Mouse (Mus musculus) MEL (cell line): ENCODE data around the gene Tmc2. TPM values are rescaled to one million over a fixed set of nuclear protein-coding genes. Genes with fewer than 3 reads are reported as not detected.

Source experiments
- DNase-seq: peaks from one replicate; pipeline ENCODE4 v3.0.0; 2011; ENCODE audit warnings: low read depth, low spot score
- H3K27ac ChIP-seq: 2 replicates; pipeline ENCODE4 v1.5.1; 2012; ENCODE audit warnings: low read depth, mild to moderate bottlenecking, control low read depth, low read length, moderate library complexity; ENCODE audit not compliant: control insufficient read depth
- H3K27me3 ChIP-seq, 2 experiments: fragments of 150-350 bp in 1 of 2; sonication (generic) in 1 of 2; 2 replicates each; pipeline ENCODE4 v1.6.1; 2012; ENCODE audit warnings: low read length in 2 of 2, mild to moderate bottlenecking in 2 of 2, improper control_type of control experiment in 1 of 2, moderate library complexity in 1 of 2; ENCODE audit not compliant: insufficient read depth in 2 of 2, control insufficient read depth in 1 of 2
- H3K36me3 ChIP-seq, 2 experiments: 2 replicates each; pipeline ENCODE4 v1.6.1; 2012 to 2014; ENCODE audit warnings: low read length in 2 of 2, improper control_type of control experiment in 1 of 2, inconsistent platforms in 1 of 2, mild to moderate bottlenecking in 1 of 2; ENCODE audit not compliant: insufficient read depth in 2 of 2, control insufficient read depth in 1 of 2
- H3K4me1 ChIP-seq, 2 experiments: fragments of 150-350 bp in 1 of 2; sonication (generic) in 1 of 2; 2 replicates each; pipeline ENCODE4 v1.6.1; 2012; ENCODE audit warnings: low read length in 2 of 2, improper control_type of control experiment in 1 of 2, mild to moderate bottlenecking in 1 of 2; ENCODE audit not compliant: insufficient read depth in 2 of 2, control insufficient read depth in 1 of 2
- H3K4me3 ChIP-seq, 2 experiments: fragments of 150-350 bp in 1 of 2; sonication (generic) in 1 of 2; 2 replicates each; pipeline ENCODE4 v1.5.1; 2012; ENCODE audit warnings: low read depth in 2 of 2, low read length in 2 of 2, mild to moderate bottlenecking in 2 of 2, moderate library complexity in 2 of 2, control low read depth in 1 of 2, improper control_type of control experiment in 1 of 2; ENCODE audit not compliant: control insufficient read depth in 1 of 2, insufficient read depth in 1 of 2
- H3K79me2 ChIP-seq: 2 replicates; pipeline ENCODE4 v1.6.1; 2012; ENCODE audit warnings: mild to moderate bottlenecking, low read length, moderate library complexity; ENCODE audit not compliant: control insufficient read depth, poor library complexity, insufficient read depth
- H3K9ac ChIP-seq: 2 replicates; pipeline ENCODE4 v1.6.1; 2012; ENCODE audit warnings: low read depth, mild to moderate bottlenecking, control low read depth, low read length, moderate library complexity; ENCODE audit not compliant: control insufficient read depth, poor library complexity, severe bottlenecking
- H3K9me3 ChIP-seq: fragments of 150-350 bp; sonication (generic); replicated peaks from 2 replicates; pipeline ENCODE4 v1.6.1; 2012; ENCODE audit warnings: mild to moderate bottlenecking, low read length, improper control_type of control experiment, moderate library complexity; ENCODE audit not compliant: insufficient read depth
- CHD1 ChIP-seq: IDR thresholded peaks from 2 replicates; pipeline ENCODE4 v1.6.1; 2012; ENCODE audit warnings: low read depth, mild to moderate bottlenecking, inconsistent platforms, low read length, improper control_type of control experiment
- CTCF ChIP-seq, 3 experiments: IDR thresholded peaks in 2 of 3; conservative IDR thresholded peaks in 1 of 3; 2 replicates each; pipeline ENCODE4 v1.5.1; 2011 to 2012; ENCODE audit warnings: low read length in 3 of 3, low read depth in 2 of 3, mild to moderate bottlenecking in 2 of 3, improper control_type of control experiment in 1 of 3, inconsistent platforms in 1 of 3, mixed read lengths in 1 of 3, moderate library complexity in 1 of 3; ENCODE audit not compliant: control insufficient read depth in 1 of 3, insufficient read depth in 1 of 3, poor library complexity in 1 of 3, severe bottlenecking in 1 of 3
- ETS1 ChIP-seq: IDR thresholded peaks from 2 replicates; pipeline ENCODE4 v1.6.1; 2012; ENCODE audit warnings: low read depth, mild to moderate bottlenecking, inconsistent platforms, low read length, improper control_type of control experiment, moderate library complexity
- GABPA ChIP-seq: IDR thresholded peaks from 2 replicates; pipeline ENCODE4 v1.6.1; 2012; ENCODE audit warnings: low read depth, mild to moderate bottlenecking, inconsistent platforms, low read length, improper control_type of control experiment, moderate library complexity
- JUND ChIP-seq: IDR thresholded peaks from 2 replicates; pipeline ENCODE4 v1.6.1; 2011; ENCODE audit warnings: low read depth, mild to moderate bottlenecking, improper control_type of control experiment, low read length
- MAFK ChIP-seq: IDR thresholded peaks from 2 replicates; pipeline ENCODE4 v1.6.1; 2011; ENCODE audit warnings: low read depth, mild to moderate bottlenecking, low read length, improper control_type of control experiment, borderline replicate concordance
- MAZ ChIP-seq: IDR thresholded peaks from 2 replicates; pipeline ENCODE4 v1.6.1; 2012; ENCODE audit warnings: low read depth, mild to moderate bottlenecking, inconsistent platforms, low read length, improper control_type of control experiment
- MXI1 ChIP-seq: IDR thresholded peaks from 2 replicates; pipeline ENCODE4 v1.6.1; 2011; ENCODE audit warnings: mild to moderate bottlenecking, low read depth, low read length, improper control_type of control experiment
- MYB ChIP-seq: IDR thresholded peaks from 2 replicates; pipeline ENCODE4 v1.6.1; 2011; ENCODE audit warnings: mild to moderate bottlenecking, low read depth, low read length, improper control_type of control experiment
- MYC ChIP-seq: IDR thresholded peaks from 2 replicates; pipeline ENCODE4 v1.6.1; 2011; ENCODE audit warnings: low read depth, mild to moderate bottlenecking, low read length, improper control_type of control experiment, moderate library complexity
- NELFE ChIP-seq: IDR thresholded peaks from 2 replicates; pipeline ENCODE4 v1.6.1; 2011; ENCODE audit warnings: low read depth, low read length, improper control_type of control experiment
- POLR2A ChIP-seq, 2 experiments: IDR thresholded peaks; 2 replicates each; pipeline ENCODE4 v1.6.1; 2011 to 2012; ENCODE audit warnings: low read length in 2 of 2, mild to moderate bottlenecking in 2 of 2, control low read depth in 1 of 2, improper control_type of control experiment in 1 of 2, low read depth in 1 of 2, moderate library complexity in 1 of 2; ENCODE audit not compliant: control insufficient read depth in 1 of 2, insufficient read depth in 1 of 2, poor library complexity in 1 of 2
- POLR2AphosphoS2 ChIP-seq: IDR thresholded peaks from 2 replicates; pipeline ENCODE4 v1.6.1; 2011; ENCODE audit warnings: low read length, improper control_type of control experiment
- POLR2AphosphoS5 ChIP-seq: IDR thresholded peaks from 2 replicates; pipeline ENCODE4 v1.6.1; 2012; ENCODE audit warnings: low read depth, borderline replicate concordance, mild to moderate bottlenecking, inconsistent platforms, low read length, moderate library complexity, mixed read lengths
- RAD21 ChIP-seq: IDR thresholded peaks from 2 replicates; pipeline ENCODE4 v1.6.1; 2011; ENCODE audit warnings: mild to moderate bottlenecking, low read depth, low read length, improper control_type of control experiment
- SIN3A ChIP-seq: IDR thresholded peaks from 2 replicates; pipeline ENCODE4 v1.6.1; 2012; ENCODE audit warnings: low read length, improper control_type of control experiment, inconsistent platforms
- TBP ChIP-seq: IDR thresholded peaks from 2 replicates; pipeline ENCODE4 v1.8.0; 2011; ENCODE audit warnings: low read depth, low read length, improper control_type of control experiment
- TCF12 ChIP-seq: IDR thresholded peaks from 2 replicates; pipeline ENCODE4 v1.6.1; 2014; ENCODE audit warnings: low read depth, mild to moderate bottlenecking, inconsistent platforms, low read length, improper control_type of control experiment, moderate library complexity
- UBTF ChIP-seq: IDR thresholded peaks from 2 replicates; pipeline ENCODE4 v1.6.1; 2012; ENCODE audit warnings: low read depth, mild to moderate bottlenecking, inconsistent platforms, low read length, improper control_type of control experiment, moderate library complexity, borderline replicate concordance; ENCODE audit not compliant: insufficient read depth
- ZKSCAN1 ChIP-seq: IDR thresholded peaks from 2 replicates; pipeline ENCODE4 v1.6.1; 2012; ENCODE audit warnings: low read depth, mild to moderate bottlenecking, inconsistent platforms, low read length, improper control_type of control experiment, moderate library complexity
- ZMIZ1 ChIP-seq: IDR thresholded peaks from 2 replicates; pipeline ENCODE4 v1.6.1; 2012; ENCODE audit warnings: low read depth, mild to moderate bottlenecking, inconsistent platforms, low read length, improper control_type of control experiment, moderate library complexity
- polyA plus RNA-seq, 2 experiments: library from polyadenylated mRNA; stranded (reverse) in 1 of 2; unstranded in 1 of 2; fragments of >175 nt in 1 of 2; fragments of >200 nt in 1 of 2; gene quantifications; 2 replicates each; pipeline versions ENCODE4 v1.2.1 to v1.2.4; 2012; ENCODE audit warnings: low replicate concordance in 2 of 2, low read depth in 1 of 2; ENCODE audit not compliant: insufficient read length in 2 of 2, insufficient read depth in 1 of 2, missing spikeins in 1 of 2
- total RNA-seq: library from RNA; depleted of rRNA; stranded (reverse); fragments of 300-350 nt; gene quantifications from 2 replicates; pipeline ENCODE4 v1.2.3, GENCODE M21; 2012

Gene Tmc2
- total and polyA plus RNA-seq, 3 experiments = not detected

DNA sequence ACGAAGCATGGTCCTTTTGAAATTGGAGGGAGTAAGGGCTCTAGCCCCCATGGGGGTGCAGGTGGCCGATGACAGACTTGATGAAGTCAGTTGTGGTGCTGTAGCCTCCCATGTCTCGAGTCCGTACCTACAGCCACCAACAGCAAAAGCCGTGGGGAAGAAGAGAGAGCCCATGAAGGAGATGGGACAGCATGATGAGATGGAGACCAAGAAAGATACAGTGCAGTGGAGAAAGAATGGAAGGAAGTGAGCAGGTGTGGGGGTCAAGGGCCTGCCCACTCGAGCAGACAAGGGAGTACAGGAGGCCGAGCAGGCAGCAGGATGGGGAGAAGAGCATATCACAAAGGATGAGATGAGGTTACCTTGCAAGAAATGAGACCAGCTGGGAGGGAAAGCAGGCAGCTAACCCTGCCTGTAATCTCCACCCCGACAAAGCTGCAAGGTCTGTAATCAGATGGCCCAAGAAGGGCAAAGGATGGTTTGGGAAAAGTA lies 84.7 kb downstream of the Tmc2 start (continued):
- peak; percentile 33; the same call in 1 of the 2 replicates for TF ChIP-seq MAFK
- peak; percentile 55; the same call in 1 of the 2 replicates for TF ChIP-seq MXI1
- TF ChIP-seq ZMIZ1 = peak; percentile 93
- TF ChIP-seq CTCF (IDR thresholded peaks at IDR 0.05 in 2 of 3, conservative IDR thresholded peaks at IDR 0.05 in 1 of 3; ENCODE audit: control insufficient read depth in 1 of 3, insufficient read depth in 1 of 3, low read depth in 2 of 3, low read length in 3 of 3, poor library complexity in 1 of 3, severe bottlenecking in 1 of 3) = no peak
- TF ChIP-seq POLR2A (IDR thresholded peaks at IDR 0.05; ENCODE audit: control insufficient read depth in 1 of 2, insufficient read depth in 1 of 2, low read depth in 1 of 2, low read length in 2 of 2, poor library complexity in 1 of 2) = peak; percentile 67 to 79; a peak in 3 of 4 replicates
- TF ChIP-seq CHD1 = 0 out of 2 replicates have a peak, but pooled peaks have one; percentile 63
- TF ChIP-seq SIN3A = peak; percentile 42; the same call in 1 of the 2 replicates
- no peak for TF ChIP-seq TBP
- peak; percentile 59 for TF ChIP-seq MYB

DNA sequence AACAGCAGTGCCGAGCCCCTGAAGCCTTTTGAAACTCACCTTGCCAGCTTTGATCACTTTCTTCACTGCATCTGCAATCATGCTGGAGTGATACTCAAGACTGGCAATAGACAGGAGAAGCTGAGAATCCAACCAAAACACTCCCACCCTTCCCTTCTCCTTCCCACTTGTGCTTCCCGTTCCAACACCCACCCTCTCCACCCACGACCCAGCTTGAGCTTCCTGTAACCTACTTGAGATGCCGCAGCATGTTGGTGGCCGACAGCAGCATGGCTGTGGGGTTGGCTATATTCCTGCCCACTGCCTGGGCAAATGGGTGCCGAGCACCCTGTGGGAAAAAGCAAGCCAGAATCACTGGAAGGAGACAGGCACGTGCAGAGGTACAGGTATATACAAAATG lies 85.2 kb downstream of the Tmc2 start:
- no peak for TF ChIP-seq CHD1
- no peak for TF ChIP-seq UBTF
- no peak for TF ChIP-seq JUND
- no peak for TF ChIP-seq MAZ
- no peak for TF ChIP-seq MYB
- no peak for TF ChIP-seq MYC
- no peak for TF ChIP-seq NELFE
- no peak for TF ChIP-seq POLR2AphosphoS2
- TF ChIP-seq ETS1 = no peak
- TF ChIP-seq TCF12 = no peak
- no peak for TF ChIP-seq GABPA
- no peak for TF ChIP-seq ZMIZ1
- TF ChIP-seq RAD21 = no peak
- no peak for TF ChIP-seq POLR2A (IDR thresholded peaks at IDR 0.05; ENCODE audit: control insufficient read depth in 1 of 2, insufficient read depth in 1 of 2, low read depth in 1 of 2, low read length in 2 of 2, poor library complexity in 1 of 2)
- TF ChIP-seq POLR2AphosphoS5 = no peak
- TF ChIP-seq ZKSCAN1 = no peak
- no peak for DNase-seq
- Histone ChIP-seq H3K36me3 (peaks cover 17 to 26% of the 10 kb centered on the region in 2 experiments), H3K27me3 (no peaks in the 10 kb centered on the region), H3K4me1 (peaks cover 0 to 11% of the 10 kb centered on the region in 2 experiments; a peak in 1 of 4 replicates), H3K9ac (no peak overlapping the region), H3K27ac (no peak overlapping the region), H3K4me3 (no peak overlapping the region), H3K79me2 (peaks cover 39% of the 10 kb centered on the region), H3K9me3 (no peaks in the 10 kb centered on the region)
